Mouse (Mus musculus) layer of hippocampus, adult 8-10 months (tissue): ENCODE results near the gene Hecw2. TPM values are rescaled to one million over a fixed set of nuclear protein-coding genes. Genes with fewer than 3 reads are reported as not detected.

ENCODE experiments used
- DNase-seq, 2 experiments: peaks; one replicate each; pipeline ENCODE4 v3.0.0; 2022; ENCODE audit warnings: low spot score in 2 of 2
- total RNA-seq, 4 experiments: library from RNA; stranded (reverse); gene quantifications; 2 replicates each; pipeline ENCODE4 v1.2.4; 2022

The Hecw2 gene
- total RNA-seq, 4 experiments from 2014 or later, result 25.0 to 35.1 (median 26.9) TPM

DNA sequence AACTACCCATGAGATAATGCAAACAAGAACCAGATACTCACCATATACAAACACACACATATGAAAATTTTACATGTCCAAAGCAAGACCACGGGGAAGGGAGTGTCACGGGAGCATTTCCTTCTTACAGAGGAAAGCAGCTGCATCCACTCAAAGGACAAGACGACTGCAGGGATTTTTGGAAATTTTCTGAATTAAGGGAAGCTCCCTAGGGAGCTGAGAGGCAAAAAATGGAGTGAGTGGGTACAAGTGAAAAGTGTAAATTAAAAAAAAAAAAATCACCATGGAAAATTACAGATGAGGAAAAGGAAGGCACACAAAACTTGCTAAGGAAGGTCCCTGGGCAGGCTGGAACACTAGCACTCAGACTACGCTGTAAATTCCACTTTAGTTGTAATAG, 353.9 kb downstream of the Hecw2 start:
- no peak for DNase-seq

DNA sequence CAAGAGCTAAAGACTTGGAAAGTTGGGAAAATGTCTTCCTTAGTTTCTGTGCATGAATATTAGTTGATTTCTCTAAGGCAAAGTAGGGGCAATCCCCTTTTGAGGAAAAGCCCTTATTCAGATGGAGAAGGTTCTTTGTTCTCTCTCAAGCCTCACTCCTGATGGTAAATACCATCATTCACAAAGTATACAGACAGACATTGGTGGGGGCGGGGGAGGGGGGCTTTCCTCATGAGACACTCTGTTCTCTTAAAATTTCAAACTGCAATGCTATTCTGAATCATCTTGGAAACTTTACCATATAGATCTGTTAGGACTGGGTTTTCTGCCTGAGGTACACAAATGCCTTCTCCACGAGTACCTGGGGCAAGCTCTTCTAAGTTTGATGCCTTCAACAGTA, 355.6 kb downstream of the Hecw2 start:
- no peak for DNase-seq

DNA sequence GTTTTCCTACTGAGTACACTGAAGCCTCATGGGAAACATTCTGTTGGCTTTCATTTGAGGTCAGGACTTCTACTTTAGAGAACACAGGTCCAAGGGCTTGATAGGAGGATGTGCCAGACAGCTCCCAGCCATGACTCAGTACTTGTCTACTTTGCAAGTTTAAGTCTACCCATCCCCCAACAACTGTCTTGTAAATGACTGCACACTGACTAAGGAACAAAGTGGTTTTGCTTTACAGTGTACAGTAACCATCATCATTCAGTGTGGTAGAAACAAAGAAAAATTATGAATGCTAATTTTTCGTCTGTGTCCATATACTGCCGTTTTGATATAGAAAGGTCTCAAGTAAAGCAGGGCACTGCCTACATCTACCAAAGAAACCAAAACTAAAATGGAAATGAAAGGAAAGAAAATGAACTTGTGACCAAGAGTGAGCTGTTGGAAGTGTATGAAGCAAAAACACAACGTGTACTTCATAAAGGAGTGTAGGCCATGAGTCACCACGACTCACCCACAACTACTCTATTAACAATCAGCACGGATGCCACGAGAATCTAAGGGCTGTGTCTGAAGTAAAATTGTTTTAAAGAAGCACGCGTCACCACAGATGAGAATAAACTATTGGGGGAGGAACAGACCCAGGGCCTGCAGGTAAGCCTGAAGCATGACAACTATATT, 356.6 kb downstream of the Hecw2 start:
- no peak for DNase-seq

DNA sequence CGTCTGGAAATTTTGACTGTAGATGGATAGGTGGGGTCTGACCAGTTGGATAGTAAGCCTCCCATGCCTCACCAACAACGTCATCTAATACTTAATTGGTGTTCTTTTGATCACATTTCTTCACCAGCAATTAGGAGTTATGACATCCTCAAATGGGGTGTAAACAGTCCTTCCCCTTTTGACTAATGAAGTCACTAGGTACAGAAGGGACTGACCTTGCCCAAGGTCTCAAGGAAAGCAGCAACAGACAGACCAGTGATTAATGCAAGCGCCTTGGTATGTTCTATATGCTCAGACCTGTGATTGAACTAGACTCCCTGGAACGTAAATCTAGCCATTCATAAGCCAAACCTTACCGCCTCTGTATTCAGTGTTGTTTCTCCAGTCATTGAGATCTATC, 364.7 kb downstream of the Hecw2 start:
- DNase-seq, result no peak

DNA sequence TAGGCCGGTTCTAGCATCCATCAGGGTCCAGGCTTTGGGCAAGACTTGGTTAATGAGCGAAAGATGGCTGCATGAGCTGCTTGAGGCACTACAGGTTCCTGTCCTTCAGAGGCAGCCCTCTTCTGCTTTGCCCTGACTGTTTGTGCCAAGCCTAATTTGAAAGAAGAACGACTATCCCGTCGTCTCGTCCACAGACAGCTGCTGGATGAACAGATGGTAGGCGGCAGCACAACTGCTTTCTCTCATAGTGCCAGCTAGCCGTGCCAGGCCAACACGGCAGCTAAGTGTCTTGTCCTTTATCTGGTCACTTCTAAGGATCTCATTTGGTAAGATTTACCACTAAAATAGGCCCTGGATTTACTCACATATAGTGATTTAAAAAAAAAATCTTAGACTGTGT, 365.9 kb downstream of the Hecw2 start:
- DNase-seq, result peak in 1 of 2 experiments; percentile 18

DNA sequence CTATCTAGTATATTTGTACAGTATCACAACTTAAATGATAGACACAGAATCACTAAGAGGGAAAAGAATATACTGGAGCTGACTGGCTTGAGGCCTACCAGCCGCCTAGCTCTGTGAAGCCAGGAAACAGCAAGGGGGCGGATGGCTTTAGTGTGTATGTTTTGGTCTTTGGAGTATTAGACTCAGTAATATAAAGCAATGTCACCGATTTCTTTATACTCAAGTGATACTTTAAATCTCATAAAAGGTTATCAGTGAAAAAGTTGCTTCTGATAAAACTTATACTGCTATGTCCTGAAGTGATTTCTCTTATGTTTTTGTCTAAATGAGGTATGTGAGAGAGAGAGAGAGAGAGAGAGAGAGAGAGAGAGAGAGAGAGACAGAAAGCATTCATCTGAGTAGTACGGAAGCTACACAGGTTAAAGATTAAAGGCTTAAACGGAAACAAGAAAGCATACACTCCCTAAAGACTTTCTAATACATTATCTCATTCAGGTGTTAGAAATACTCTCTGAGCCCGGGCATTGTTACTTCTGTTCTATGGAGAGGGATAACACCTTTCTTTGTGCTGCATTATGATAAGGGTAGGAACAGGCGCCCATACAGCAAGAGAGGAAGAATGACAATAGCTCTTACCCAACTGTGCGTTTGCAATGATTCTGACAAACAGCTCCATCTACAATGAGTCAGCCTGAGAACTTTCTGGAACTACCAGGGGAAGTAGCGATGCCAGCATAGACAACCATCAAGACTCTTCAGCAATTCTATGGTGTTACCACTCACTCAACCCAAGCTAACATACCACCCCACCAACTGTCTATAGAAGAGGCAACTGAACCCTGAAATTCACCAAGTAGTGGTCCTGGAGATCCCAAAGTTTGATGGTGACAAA, 370.3 kb downstream of the Hecw2 start:
- no peak for DNase-seq

DNA sequence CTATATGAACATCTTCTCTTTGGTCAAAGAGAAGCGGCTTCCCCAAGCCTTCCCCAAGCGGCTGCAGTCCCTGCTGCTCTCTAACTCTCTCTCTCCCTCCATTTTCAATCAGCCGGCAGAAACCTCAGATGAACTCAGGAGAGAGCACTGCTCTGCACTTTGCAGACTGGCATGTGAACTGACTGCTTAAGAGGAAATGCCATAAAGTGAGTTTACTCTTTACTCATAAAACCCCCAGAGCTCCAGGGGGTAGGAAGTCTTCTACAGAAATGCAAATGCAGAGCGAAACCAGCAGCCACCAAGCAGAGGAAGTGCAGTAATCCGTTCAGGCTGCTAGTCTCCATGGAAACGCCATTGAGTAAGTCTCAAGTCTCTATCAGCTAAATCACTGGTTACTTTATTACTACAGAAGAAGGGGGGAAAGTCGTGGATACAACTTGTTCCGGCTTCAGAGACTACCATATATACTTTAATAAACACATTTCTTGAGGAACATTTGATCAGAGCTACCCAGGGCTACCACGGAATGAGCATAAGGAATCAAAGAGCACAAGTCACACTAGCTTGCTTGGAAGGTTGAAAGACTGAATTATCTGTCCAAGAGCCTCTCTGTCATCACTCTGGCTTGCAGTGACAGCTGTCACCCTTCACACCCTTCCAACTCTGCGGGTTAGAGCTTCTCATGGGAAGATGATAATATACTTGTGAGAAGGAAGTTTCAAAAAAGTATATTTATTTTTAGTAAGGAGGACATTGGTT, 371.1 kb downstream of the Hecw2 start:
- peak; percentile 23 to 37 for DNase-seq

DNA sequence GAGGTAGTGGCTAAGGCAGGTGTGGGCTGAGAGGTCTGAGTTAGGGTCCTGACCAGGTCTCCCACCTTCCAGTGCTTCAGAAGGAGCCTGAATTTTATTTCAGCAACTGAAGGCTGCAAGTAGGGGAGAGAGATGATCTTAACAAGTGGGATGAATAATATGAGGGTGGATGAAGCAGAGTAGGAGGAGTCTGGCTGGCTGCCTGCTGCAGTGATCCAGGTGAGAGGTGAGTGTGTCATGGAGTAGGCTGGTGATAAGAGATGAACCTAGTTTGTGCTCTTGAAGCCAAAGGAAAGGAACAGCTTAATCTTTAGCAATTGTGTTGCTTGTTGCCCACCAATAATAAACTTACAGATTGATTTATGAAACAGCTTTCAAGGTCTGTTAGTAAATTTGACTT, 373.0 kb downstream of the Hecw2 start:
- DNase-seq, result no peak

DNA sequence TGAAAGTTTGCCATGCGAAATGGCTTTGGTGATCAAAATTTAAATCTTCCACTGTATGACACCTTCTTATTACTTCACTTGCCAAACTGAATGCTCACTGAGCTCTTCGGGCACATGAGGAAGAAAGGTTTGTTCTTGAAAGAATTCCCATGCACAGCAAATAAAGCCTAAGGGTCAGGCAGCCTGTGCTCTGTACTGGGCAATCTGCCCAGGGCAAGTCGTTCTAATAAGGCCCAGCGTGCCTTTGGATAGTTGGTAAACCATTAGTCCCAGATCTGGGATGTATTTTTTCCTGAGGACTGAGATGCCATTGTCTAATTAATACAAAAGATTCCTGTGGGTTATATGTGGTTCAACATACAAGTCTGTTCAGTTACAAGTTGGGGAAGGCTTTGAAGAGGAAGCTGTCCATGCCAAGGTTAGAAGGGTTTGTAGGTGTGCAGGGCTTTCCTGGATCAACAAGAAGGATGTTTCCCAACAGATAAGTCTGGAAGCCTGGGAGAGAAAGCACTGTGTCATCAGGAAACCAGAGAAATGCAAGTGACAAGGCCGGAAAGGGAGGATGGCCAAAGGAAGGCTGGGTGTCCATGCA, 374.8 kb downstream of the Hecw2 start:
- no peak for DNase-seq

DNA sequence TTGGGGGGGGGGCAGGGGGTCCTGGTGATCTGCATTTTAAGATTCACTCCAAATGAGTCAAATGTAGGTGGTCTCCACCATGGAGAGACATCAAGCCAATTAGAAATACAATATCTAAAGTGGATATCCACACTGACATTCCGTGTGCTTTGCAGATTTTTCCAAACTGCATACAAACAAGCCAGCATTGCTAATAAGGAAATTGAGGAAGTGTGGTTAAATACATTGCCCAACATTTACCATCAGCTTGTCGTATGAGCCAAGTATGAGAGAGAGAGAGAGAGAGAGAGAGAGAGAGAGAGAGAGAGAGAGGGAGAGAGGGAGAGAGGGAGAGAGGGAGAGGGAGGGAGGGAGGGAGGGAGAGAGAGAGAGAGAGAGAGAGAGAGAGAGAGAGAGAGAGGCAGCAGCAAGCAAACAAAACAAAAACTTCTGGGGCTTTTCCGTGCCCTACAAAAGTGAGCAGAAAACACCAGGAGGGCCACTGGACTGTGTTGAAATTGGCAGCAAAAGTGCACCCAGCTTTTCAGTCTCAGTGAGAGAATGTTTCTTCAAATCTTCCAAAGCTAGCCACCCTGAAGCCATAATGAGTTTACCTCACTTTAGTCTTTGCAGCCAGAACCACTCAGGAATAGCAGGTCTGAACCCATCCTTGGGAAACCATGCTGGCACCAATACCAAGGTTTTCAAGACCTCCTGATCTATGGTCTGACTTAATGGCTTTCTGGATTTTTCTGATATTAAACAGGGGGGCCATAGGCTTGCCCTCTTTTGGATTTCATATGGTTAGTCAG, 376.7 kb downstream of the Hecw2 start:
- DNase-seq, result no peak

DNA sequence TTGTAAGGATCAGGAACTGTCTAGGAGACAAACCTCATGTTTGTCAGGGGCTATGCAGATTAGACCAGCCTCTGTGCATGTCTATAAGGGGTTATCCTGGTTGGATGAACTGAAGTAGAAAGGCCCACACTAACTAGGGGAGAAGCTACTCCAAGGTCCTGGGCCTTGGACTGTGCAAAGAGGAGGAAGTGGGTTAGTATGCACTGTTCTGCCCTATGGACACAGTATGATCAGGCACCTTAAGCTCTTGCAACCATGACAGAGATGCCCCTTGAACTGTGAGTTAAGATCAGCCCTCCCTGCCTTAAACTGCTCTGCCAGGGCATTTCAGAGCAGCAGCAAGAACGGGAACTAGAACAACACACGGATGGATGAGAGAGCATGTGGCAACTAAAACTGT, 378.6 kb downstream of the Hecw2 start:
- no peak for DNase-seq

DNA sequence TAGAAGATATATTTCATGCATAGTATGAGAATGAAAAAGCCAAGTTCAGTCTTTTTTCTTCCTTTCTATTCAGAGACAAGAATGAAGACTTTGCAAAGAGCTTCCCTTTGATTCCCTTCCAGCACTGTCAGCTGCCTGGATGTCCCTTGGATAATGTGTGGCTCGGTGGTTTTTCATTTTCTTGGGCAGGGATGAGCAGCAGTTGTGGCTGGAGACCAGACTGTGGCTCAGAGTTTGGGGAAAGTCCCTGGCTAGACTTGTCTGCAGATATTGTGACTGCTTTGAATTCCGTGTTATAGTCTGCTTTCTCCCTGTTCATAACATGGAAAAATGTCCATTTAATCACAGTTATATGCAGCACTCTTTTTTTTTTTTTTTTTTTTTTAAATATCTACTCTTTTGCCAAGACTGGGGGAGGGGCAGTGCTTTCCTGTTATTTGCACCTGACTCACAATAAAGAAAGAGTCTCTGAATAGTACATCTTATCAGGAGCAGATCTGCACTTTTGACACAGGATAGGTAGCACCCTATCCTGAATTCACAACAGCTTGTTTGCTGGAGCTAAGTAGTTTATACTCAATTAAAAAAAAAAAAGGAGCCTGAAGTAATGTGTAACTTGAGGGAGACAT, 380.8 kb downstream of the Hecw2 start:
- DNase-seq, result no peak

DNA sequence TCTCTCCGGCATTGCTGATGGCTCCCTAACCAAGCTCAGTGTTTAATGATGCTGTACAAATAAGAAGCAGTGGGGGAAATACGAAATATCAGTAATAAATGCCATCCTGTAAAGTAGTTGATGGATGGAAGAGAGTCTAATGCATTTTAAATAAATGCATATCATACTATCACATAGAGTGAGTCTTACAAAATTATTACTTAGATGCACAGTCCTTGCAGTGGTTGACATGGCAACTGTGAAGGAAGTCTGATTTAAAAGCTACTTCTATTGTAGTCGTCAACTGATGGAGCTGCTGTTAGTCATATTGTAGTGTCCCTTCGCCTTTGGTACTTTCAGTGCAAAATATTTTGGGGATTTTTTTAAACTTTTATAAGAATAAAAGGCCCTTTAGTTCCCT, 383.0 kb downstream of the Hecw2 start:
- no peak for DNase-seq

DNA sequence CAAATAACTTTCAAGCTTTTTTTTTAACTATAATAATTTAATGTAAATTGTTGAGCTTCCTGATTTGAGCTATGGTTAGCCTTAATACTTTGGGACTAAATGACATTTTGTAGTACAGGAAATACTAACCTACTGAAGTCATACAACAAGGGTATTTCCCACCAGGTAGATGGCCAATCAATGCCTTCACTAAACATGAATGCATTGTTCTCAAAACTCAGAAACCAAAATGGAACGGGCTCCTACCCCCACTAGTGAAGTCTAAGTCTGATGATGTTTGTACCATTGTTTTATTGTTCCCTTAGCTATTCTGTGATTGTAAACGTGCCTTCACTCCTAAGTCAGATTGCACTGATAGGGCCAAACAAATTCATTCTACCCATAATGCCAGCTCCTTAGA, 386.7 kb downstream of the Hecw2 start:
- no peak for DNase-seq

DNA sequence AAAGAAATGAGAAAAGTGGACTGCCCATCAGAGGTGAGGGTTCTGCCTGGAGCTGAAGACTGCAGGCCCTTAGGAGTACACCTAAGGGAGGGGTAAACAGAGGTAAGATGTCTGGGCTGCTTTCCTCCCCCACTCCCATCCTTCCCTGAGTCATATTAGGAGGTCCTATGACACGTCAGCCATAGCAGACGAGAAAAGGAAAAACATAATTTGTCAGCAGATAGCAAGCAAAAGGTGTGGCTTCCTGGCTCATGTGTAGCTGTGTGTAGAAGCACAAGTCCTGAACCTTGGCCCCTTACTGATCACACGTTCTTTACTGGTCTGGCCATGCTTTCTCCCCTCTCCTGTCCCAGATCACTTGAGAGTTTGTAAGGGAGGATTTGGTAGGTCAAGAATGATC, 397.2 kb downstream of the Hecw2 start:
- DNase-seq, result no peak

DNA sequence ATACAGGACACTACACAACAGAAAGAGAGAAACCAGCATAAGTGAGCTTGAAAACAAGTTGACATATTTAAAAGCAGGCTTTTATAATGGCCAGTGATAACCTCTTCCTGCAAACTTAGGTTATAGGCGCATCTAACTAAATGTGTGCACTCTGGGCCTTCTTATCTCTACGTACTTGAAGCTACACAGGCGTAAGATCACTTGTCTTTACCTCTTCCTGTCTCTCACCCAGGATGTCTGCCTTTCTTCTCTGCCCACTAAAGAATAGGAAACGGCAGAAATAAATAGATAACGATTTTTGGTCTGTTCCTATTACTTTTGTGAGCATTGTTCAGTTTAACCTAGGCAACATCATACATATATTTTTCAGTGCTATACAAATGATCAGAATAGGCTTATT, 397.9 kb downstream of the Hecw2 start:
- DNase-seq, result no peak

DNA sequence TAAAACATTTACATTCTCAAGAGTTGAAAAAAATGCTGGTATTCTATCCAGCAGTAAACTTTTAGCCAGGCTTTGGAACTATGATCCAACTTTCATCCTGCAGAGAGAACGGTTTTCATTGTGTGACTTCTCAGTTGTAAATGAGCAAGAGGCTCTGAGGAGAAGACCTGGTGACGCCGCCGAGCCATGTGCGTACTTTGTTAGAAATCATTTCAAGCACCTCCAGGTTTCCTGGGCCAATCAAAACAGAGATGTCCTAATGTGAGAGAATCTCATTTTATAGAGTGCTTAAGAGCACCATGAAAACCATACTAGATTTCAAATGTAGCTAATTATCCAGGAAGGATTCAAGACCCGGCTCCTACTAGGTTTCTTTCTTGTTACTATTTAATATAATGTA, 398.7 kb downstream of the Hecw2 start:
- no peak for DNase-seq

DNA sequence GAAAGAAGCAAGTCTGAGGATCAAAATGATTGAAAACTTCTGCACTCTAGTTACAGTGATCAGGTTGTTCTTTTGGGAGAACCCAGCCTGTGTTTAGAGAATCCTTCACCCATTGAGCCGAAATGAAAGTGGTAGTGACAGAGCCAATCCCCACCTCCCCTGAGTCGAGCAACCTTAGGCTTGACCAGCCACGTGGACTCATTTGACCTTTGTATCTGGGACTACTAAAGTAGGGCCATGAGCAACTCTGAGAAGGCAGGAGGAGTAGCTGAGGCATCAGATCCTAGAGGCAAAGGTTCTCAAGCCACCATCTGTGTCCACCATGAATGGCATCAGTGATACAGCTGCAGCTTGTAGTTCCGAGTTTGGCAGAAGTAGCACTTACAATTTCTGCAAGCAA, 399.4 kb downstream of the Hecw2 start:
- DNase-seq, result no peak

DNA sequence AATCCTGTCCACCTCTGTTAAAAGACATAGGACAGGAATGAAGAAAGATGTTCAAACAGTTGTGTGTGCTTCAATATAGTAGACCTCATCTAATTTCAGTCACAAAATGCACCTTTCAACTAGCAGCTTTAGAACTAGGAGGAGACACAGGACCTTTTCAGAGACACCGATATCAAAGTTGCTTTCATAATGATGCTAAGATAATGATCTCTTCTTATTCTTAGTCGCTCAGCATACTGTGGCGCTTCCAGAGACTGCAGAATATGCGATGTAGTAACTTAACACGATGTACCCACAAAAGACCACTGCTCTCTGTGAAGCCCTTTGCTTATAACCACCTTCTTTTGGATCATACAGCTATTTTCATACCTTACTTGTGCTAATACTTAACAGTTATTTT, 399.9 kb downstream of the Hecw2 start:
- no peak for DNase-seq

DNA sequence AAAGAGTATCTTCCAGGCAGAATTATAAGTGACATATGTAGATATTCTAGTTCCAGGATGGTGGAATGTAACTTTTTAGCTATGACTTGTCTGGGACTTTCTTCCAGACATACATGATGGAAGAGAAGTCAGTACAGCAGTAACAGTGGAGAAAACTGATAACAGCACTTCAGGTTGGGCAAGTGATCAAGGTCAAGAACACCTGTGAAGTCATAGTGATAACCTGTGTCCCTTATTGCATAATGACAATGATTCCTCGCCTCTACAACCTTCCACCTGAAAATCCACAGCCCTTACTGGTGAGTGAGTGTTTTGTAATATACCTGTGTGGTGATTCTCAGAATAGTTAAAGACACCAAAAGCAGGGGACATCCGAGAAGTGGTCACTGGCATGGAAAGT, 400.7 kb downstream of the Hecw2 start:
- DNase-seq, result no peak

DNA sequence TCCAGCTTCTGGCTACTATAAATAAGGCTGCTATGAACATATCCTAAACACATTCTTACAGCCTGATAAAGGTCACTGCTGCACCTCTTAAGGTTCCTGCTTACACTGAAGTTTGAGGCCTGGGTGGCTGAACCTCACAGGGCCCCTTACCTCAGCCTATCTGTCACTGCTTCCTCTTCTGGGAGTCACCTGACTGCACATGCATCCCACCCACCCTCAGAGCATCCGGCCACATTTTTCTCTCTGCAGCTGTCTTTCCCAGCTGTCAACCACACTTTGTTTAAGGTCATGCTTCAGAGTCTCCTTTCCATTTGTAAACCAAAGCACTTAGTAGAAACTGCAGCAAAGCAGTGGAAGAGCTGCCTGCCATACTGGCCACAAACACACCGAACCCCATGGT, 403.6 kb downstream of the Hecw2 start:
- DNase-seq, result no peak
